Mouse (Mus musculus) cortical plate, adult 2 months (tissue): ENCODE data around the gene Klhl36.

Experiments
- CTCF ChIP-seq: fragments of 200-500 bp; IDR thresholded peaks from 2 replicates; pipeline ENCODE4 v1.5.1; 2011; ENCODE audit warnings: mild to moderate bottlenecking, control low read depth, low read length; ENCODE audit not compliant: insufficient read depth; ENCODE audit errors: extremely low read depth
- POLR2A ChIP-seq: fragments of 200-500 bp; IDR thresholded peaks from 2 replicates; pipeline ENCODE4 v1.6.1; 2011; ENCODE audit warnings: mild to moderate bottlenecking, low read length, control low read depth; ENCODE audit not compliant: insufficient read depth; ENCODE audit errors: extremely low read depth

GRCm38 (mm10) chr8:119881917-119882316, 19.9 kb downstream of the Klhl36 start:
- no peak for TF ChIP-seq POLR2A
- no peak for TF ChIP-seq CTCF
